Mouse (Mus musculus) ovary, postnatal 14 days (tissue): ENCODE data around the gene Plcb4.

Source experiments
- DNase-seq: peaks from one replicate; pipeline ENCODE4 v3.0.0; 2022; ENCODE audit warnings: low spot score

The Plcb4 gene

GRCm38 (mm10) chr2:135855890-135856490, 197.2 kb downstream of the Plcb4 start:
- no peak for DNase-seq

GRCm38 (mm10) chr2:135856826-135857225, 198.0 kb downstream of the Plcb4 start:
- no peak for DNase-seq

GRCm38 (mm10) chr2:135861531-135862488, 203.0 kb downstream of the Plcb4 start:
- no peak for DNase-seq

- DNase-seq: no peak
These were observed 203.9 kb downstream of the Plcb4 start for GRCm38 (mm10) chr2:135862489-135863390.

- DNase-seq: no peak
These were observed 204.7 kb downstream of the Plcb4 start for GRCm38 (mm10) chr2:135863391-135864076.

GRCm38 (mm10) chr2:135866421-135866820, 207.6 kb downstream of the Plcb4 start:
- DNase-seq: no peak

GRCm38 (mm10) chr2:135866838-135867237, 208.0 kb downstream of the Plcb4 start:
- no peak for DNase-seq

- DNase-seq: no peak
These were observed 210.8 kb downstream of the Plcb4 start for GRCm38 (mm10) chr2:135869637-135870036.

GRCm38 (mm10) chr2:135873146-135873545, 214.3 kb downstream of the Plcb4 start:
- no peak for DNase-seq

- DNase-seq: no peak
These were observed 214.9 kb downstream of the Plcb4 start for GRCm38 (mm10) chr2:135873761-135874160.

GRCm38 (mm10) chr2:135875549-135875948, 216.7 kb downstream of the Plcb4 start:
- no peak for DNase-seq

GRCm38 (mm10) chr2:135879356-135879755, 220.5 kb downstream of the Plcb4 start:
- no peak for DNase-seq

GRCm38 (mm10) chr2:135880269-135880760, 221.5 kb downstream of the Plcb4 start:
- DNase-seq: no peak

GRCm38 (mm10) chr2:135883359-135883758, 224.5 kb downstream of the Plcb4 start:
- DNase-seq: no peak

- no peak for DNase-seq
These were observed 225.8 kb downstream of the Plcb4 start for GRCm38 (mm10) chr2:135884534-135885180.

GRCm38 (mm10) chr2:135885607-135886006, 226.8 kb downstream of the Plcb4 start:
- DNase-seq: no peak

- DNase-seq: no peak
These were observed 227.4 kb downstream of the Plcb4 start for GRCm38 (mm10) chr2:135886081-135886679.

GRCm38 (mm10) chr2:135887805-135888204, 229.0 kb downstream of the Plcb4 start:
- no peak for DNase-seq

GRCm38 (mm10) chr2:135888206-135888605, 229.4 kb downstream of the Plcb4 start:
- no peak for DNase-seq

GRCm38 (mm10) chr2:135888767-135889166, 230.0 kb downstream of the Plcb4 start:
- no peak for DNase-seq
